Mouse (Mus musculus): Measurements from ENCODE around the gene Snx32.

DNA sequence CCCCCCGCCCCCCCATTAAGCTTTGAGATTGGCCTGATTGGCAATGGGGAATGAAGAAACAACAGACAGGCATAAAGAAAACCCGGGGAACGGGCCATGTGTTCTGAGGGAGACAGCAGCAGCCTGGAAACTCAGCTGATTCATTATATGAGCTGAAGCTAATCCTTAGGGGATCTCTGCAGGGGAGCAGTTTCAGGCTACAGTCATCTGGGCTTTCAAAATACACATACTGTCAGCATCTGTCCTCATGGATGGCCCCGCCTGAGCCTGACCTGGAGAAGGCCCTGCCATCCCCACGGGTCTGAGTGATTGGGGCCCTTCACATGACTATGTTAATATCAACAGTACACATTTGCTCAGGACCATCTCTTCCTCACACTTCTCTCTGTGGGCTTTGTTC lies 38.5 kb downstream of the Snx32 start:
- TF ChIP-seq CTCF (IDR thresholded peaks at IDR 0.05; ENCODE audit: borderline replicate concordance, insufficient read depth, low read length) (no peak), POLR2A (IDR thresholded peaks at IDR 0.05; ENCODE audit: low read depth, low read length) (no peak)
